Mouse (Mus musculus) retina, postnatal 7 days (tissue): Measurements from ENCODE around the gene Pik3r5.

Experiments
- DNase-seq: peaks from one replicate; pipeline ENCODE4 v3.0.0-alpha.2; 2012; ENCODE audit warnings: low read depth, low spot score

Gene Pik3r5

GRCm38 (mm10) chr11:68400727-68401219 lies 31.1 kb upstream of the Pik3r5 start, which contains the start of gene Ntn1:
Gene Ntn1, minus strand, starts transcription at chr11:68400823.
- DNase-seq: no peak

- DNase-seq: no peak
These were observed 30.5 kb upstream of the Pik3r5 start for GRCm38 (mm10) chr11:68401428-68401827.

GRCm38 (mm10) chr11:68404185-68404584 lies 27.7 kb upstream of the Pik3r5 start:
- DNase-seq: no peak

GRCm38 (mm10) chr11:68405576-68405975 lies 26.3 kb upstream of the Pik3r5 start:
- DNase-seq: no peak

- DNase-seq: no peak
These were observed 24.5 kb upstream of the Pik3r5 start for GRCm38 (mm10) chr11:68407266-68407926.

- DNase-seq: peak; percentile 65
These were observed 23.8 kb upstream of the Pik3r5 start for GRCm38 (mm10) chr11:68408127-68408526.

- no peak for DNase-seq
These were observed 14.9 kb upstream of the Pik3r5 start for GRCm38 (mm10) chr11:68417001-68417400.

- no peak for DNase-seq
These were observed 14.1 kb upstream of the Pik3r5 start for GRCm38 (mm10) chr11:68417831-68418230.

GRCm38 (mm10) chr11:68425492-68426315 lies 6.2 kb upstream of the Pik3r5 start:
- DNase-seq: no peak

- no peak for DNase-seq
These were observed 4.8 kb upstream of the Pik3r5 start for GRCm38 (mm10) chr11:68427083-68427570.

- no peak for DNase-seq
These were observed 1.3 kb upstream of the Pik3r5 start for GRCm38 (mm10) chr11:68430662-68431061.

- no peak for DNase-seq
These were observed 570 bp downstream of the Pik3r5 start for GRCm38 (mm10) chr11:68432361-68433021.

GRCm38 (mm10) chr11:68433534-68433933 lies 1.6 kb downstream of the Pik3r5 start:
- no peak for DNase-seq

- no peak for DNase-seq
These were observed 2.8 kb downstream of the Pik3r5 start for GRCm38 (mm10) chr11:68434697-68435096.

- no peak for DNase-seq
These were observed 3.7 kb downstream of the Pik3r5 start for GRCm38 (mm10) chr11:68435601-68436000.

- DNase-seq: no peak
These were observed 4.5 kb downstream of the Pik3r5 start for GRCm38 (mm10) chr11:68436376-68436775.

- DNase-seq: no peak
These were observed 8.2 kb downstream of the Pik3r5 start for GRCm38 (mm10) chr11:68440100-68440499.

GRCm38 (mm10) chr11:68440965-68441364 lies 9.0 kb downstream of the Pik3r5 start:
- no peak for DNase-seq

- no peak for DNase-seq
These were observed 10.4 kb downstream of the Pik3r5 start for GRCm38 (mm10) chr11:68442346-68442745.

- no peak for DNase-seq
These were observed 11.2 kb downstream of the Pik3r5 start for GRCm38 (mm10) chr11:68442983-68443638.

- DNase-seq: no peak
These were observed 14.0 kb downstream of the Pik3r5 start for GRCm38 (mm10) chr11:68445901-68446300.
